Comparison of ENCODE assay signal across 12 mouse cellular contexts in genomic region chr3:144378524-144379225, GRCm38 (mm10).
DNase-seq lines count a peak whose midpoint lies in the region; ATAC-seq lines count a peak whose summit lies in the region.
"Had no signal": no experiment of that assay in that cellular context is flagged by ENCODE, and none has a peak within 500 bp of the region (broad histone marks: within the 10 kb centered on the region; RNA-seq: fewer than 3 reads in every experiment).

No protein-coding gene starts in this region.

- ATAC-seq in limb, embryonic 15.5 days (ENCODE audit: insufficient number of reproducible peaks, low FRiP score, low TSS enrichment, low read depth) = no peak
- no peak; the same call in 1 of the 2 replicates for ATAC-seq in neural tube, embryonic 15.5 days (ENCODE audit: low FRiP score)
- no peak for ATAC-seq in inflammation-experienced regulatory T-cells, adult 6 months

- H3K9me3 ChIP-seq in limb, embryonic 15.5 days = no peaks in the 10 kb centered on the region
- no peaks in the 10 kb centered on the region for H3K9me3 ChIP-seq in neural tube, embryonic 15.5 days (replicated peaks)
- H3K9me3 ChIP-seq: heart, embryonic 12.5 days had no signal

- peak overlapping the region; percentile 60; the same call in 1 of the 2 replicates for H3K27ac ChIP-seq in limb, embryonic 15.5 days
- H3K27ac ChIP-seq in neural tube, embryonic 15.5 days (replicated peaks) = peak overlapping the region; percentile 54
- H3K27ac ChIP-seq: gastrocnemius, adult 2 months had no signal

- WGBS in limb, embryonic 15.5 days = 57% methylated on average over 8 of the region's 8 CpGs
- WGBS in neural tube, embryonic 15.5 days = 58% methylated on average over 8 of the region's 8 CpGs

- no peak overlapping the region for H3K4me2 ChIP-seq in limb, embryonic 15.5 days
- H3K4me2 ChIP-seq in neural tube, embryonic 15.5 days = no peak overlapping the region
- H3K4me2 ChIP-seq: heart, embryonic 12.5 days; lung, embryonic 14.5 days had no signal

- DNase-seq in kidney, adult 9 months = peak; percentile 54
- no peak for DNase-seq in kidney, postnatal 25 days
- peak; percentile 50 for DNase-seq in forelimb bud, embryonic 11.5 days (ENCODE audit: low read depth, low spot score)
- DNase-seq in cerebellum, postnatal 4 days (ENCODE audit: low spot score in 2 of 2) = no peak
- no peak for DNase-seq in natural killer cell, adult 2 months (ENCODE audit: low spot score in 2 of 2)
- DNase-seq: cerebellum, adult 9-10 months; gastrocnemius, adult 2 months had no signal

- no peak overlapping the region for H3K9ac ChIP-seq in limb, embryonic 15.5 days
- no peak overlapping the region for H3K9ac ChIP-seq in neural tube, embryonic 15.5 days (replicated peaks)
- H3K9ac ChIP-seq: heart, embryonic 12.5 days; lung, embryonic 14.5 days had no signal

- no peak overlapping the region for H3K4me3 ChIP-seq in limb, embryonic 15.5 days
- no peak overlapping the region for H3K4me3 ChIP-seq in neural tube, embryonic 15.5 days (replicated peaks)
- H3K4me3 ChIP-seq: gastrocnemius, adult 2 months; heart, embryonic 12.5 days had no signal

- no peaks in the 10 kb centered on the region for H3K36me3 ChIP-seq in limb, embryonic 15.5 days
- no peaks in the 10 kb centered on the region for H3K36me3 ChIP-seq in neural tube, embryonic 15.5 days
- H3K36me3 ChIP-seq: heart, embryonic 12.5 days had no signal

- peaks cover 48% of the 10 kb centered on the region for H3K4me1 ChIP-seq in limb, embryonic 15.5 days
- peaks cover 36% of the 10 kb centered on the region for H3K4me1 ChIP-seq in neural tube, embryonic 15.5 days

- no peaks in the 10 kb centered on the region; the same call in 1 of the 2 replicates for H3K27me3 ChIP-seq in limb, embryonic 15.5 days
- no peaks in the 10 kb centered on the region; the same call in 1 of the 2 replicates for H3K27me3 ChIP-seq in neural tube, embryonic 15.5 days (replicated peaks)

Comparison
In these comparisons a context has a peak if more than half of its experiments do, and no peak if none do; other contexts are left out.
1. DNase-seq: peak in kidney, adult 9 months (single experiment) and forelimb bud, embryonic 11.5 days (single experiment); none in kidney, postnatal 25 days (0 of 2), cerebellum, postnatal 4 days (0 of 2) and natural killer cell, adult 2 months (0 of 2).